Comparison of ENCODE assay signal across 8 mouse cellular contexts in genomic region chr6:48628808-48629660, GRCm38 (mm10). TPM values are rescaled to one million over a fixed set of nuclear protein-coding genes. Genes with fewer than 3 reads are reported as not detected.
DNase-seq lines count a peak whose midpoint lies in the region; ATAC-seq and TF ChIP-seq lines count a peak whose summit lies in the region.

No protein-coding gene starts in this region.

- intact Hi-C loops in heart, postnatal 25 days (cut with DNase I): no loop called here

- peaks cover 22% of the 10 kb centered on the region for H3K27me3 ChIP-seq in intestine, embryonic 15.5 days (replicated peaks)
- H3K27me3 ChIP-seq in liver, embryonic 11.5 days (replicated peaks; ENCODE audit: control insufficient read depth, insufficient read depth, low read length): peaks cover 28% of the 10 kb centered on the region

- H3K4me3 ChIP-seq in embryonic fibroblast, embryonic 13.5 days (ENCODE audit: insufficient read depth, low read length): peak overlapping the region; percentile 13; the same call in 1 of the 2 replicates
- H3K4me3 ChIP-seq in intestine, embryonic 15.5 days (replicated peaks): peak overlapping the region; percentile 38
- peak overlapping the region; percentile 48 for H3K4me3 ChIP-seq in liver, embryonic 11.5 days (ENCODE audit: low read depth, low read length)

- 6% methylated on average over 54 of the region's 54 CpGs for WGBS in intestine, embryonic 15.5 days
- 8% methylated on average over 54 of the region's 54 CpGs for WGBS in liver, embryonic 11.5 days

- DNase-seq in heart, adult 11 months: peak; percentile 93
- no peak for DNase-seq in heart, postnatal 25 days (ENCODE audit: low spot score)
- DNase-seq in liver, embryonic 11.5 days (ENCODE audit: low spot score): no peak
- no peak for DNase-seq in c-Kit-positive CD71-positive TER-119-positive erythroid progenitor cells, embryonic 14.5 days (ENCODE audit: low spot score)

- H3K4me1 ChIP-seq in embryonic fibroblast, embryonic 13.5 days (ENCODE audit: control insufficient read depth, insufficient read depth, low read length): no peaks in the 10 kb centered on the region
- peaks cover 15% of the 10 kb centered on the region; the same call in 1 of the 2 replicates for H3K4me1 ChIP-seq in intestine, embryonic 15.5 days (replicated peaks)
- no peaks in the 10 kb centered on the region; the same call in 1 of the 2 replicates for H3K4me1 ChIP-seq in liver, embryonic 11.5 days (replicated peaks; ENCODE audit: control insufficient read depth, insufficient read depth, low read length)

- no peak overlapping the region for H3K27ac ChIP-seq in embryonic fibroblast, embryonic 13.5 days (ENCODE audit: insufficient read depth, low read length)
- no peak overlapping the region for H3K27ac ChIP-seq in intestine, embryonic 15.5 days
- no peak overlapping the region for H3K27ac ChIP-seq in liver, embryonic 11.5 days (ENCODE audit: low read depth, low read length)

- ATAC-seq in activated CD4-positive, CD25-positive, alpha-beta regulatory T cell, adult 4 months: peak; percentile 61
- peak; percentile 29 for ATAC-seq in intestine, embryonic 15.5 days
- ATAC-seq in liver, embryonic 11.5 days (replicated peaks; ENCODE audit: low FRiP score): 0 out of 2 replicates have a peak, but pooled peaks have one; percentile 25
- ATAC-seq in neutrophil, adult 5-6 weeks (ENCODE audit: extremely low read depth, insufficient number of reproducible peaks, low FRiP score, poor library complexity, severe bottlenecking): peak; percentile 27; the same call in 1 of the 2 replicates

- no peaks in the 10 kb centered on the region for H3K36me3 ChIP-seq in intestine, embryonic 15.5 days
- no peaks in the 10 kb centered on the region for H3K36me3 ChIP-seq in liver, embryonic 11.5 days (ENCODE audit: control insufficient read depth, insufficient read depth, low read length)

- H3K4me2 ChIP-seq in intestine, embryonic 15.5 days (replicated peaks): peak overlapping the region; percentile 87
- peak overlapping the region; percentile 78 for H3K4me2 ChIP-seq in liver, embryonic 11.5 days

- peak overlapping the region; percentile 26 for H3K9ac ChIP-seq in intestine, embryonic 15.5 days
- peak overlapping the region; percentile 44 for H3K9ac ChIP-seq in liver, embryonic 11.5 days (ENCODE audit: low read depth, low read length)

- peak; percentile 26; the same call in 1 of the 2 replicates for TF ChIP-seq POLR2A in embryonic fibroblast, embryonic 13.5 days (IDR thresholded peaks at IDR 0.05; ENCODE audit: low read depth, low read length)

- TF ChIP-seq CTCF in embryonic fibroblast, embryonic 13.5 days (IDR thresholded peaks at IDR 0.05; ENCODE audit: borderline replicate concordance, insufficient read depth, low read length): no peak

- no peaks in the 10 kb centered on the region for H3K9me3 ChIP-seq in intestine, embryonic 15.5 days
- no peaks in the 10 kb centered on the region for H3K9me3 ChIP-seq in liver, embryonic 11.5 days (ENCODE audit: control insufficient read depth, low read length)

RNA-seq across cellular contexts. Expression of gene AI854703, which starts 2.5 kb away (rescaled TPM):
- total RNA-seq in heart, postnatal 25 days (2021): under 1 TPM; 0.14 to 0.23 TPM
- 1 to 10 TPM; 1.2 to 1.7 TPM for polyA plus RNA-seq in activated CD4-positive, CD25-positive, alpha-beta regulatory T cell, adult 4 months (2017; shearing (Covaris generic))
- 0.84 and 1.6 TPM in 2 replicates for polyA plus RNA-seq in embryonic fibroblast, embryonic 13.5 days (2011; ENCODE audit: insufficient read length, low read depth, missing spikeins)
- polyA plus RNA-seq in intestine, embryonic 15.5 days (2015; fragmentation: Nextera tagmentation; extraction: Ambion mirVana): 0.89 and 1.2 TPM in 2 replicates
- polyA plus RNA-seq in liver, embryonic 11.5 days (2014; fragmentation: Nextera tagmentation; extraction: Ambion mirVana): 0.40 and 0.45 TPM in 2 replicates
- total RNA-seq in neutrophil, adult 5-6 weeks (2017): 0.12 and 0.35 TPM in 2 replicates

RNA-seq across cellular contexts. Expression of gene Gimap8, which starts 18.0 kb away (rescaled TPM):
- 1 to 10 TPM; 7.8 to 8.0 TPM for total RNA-seq in heart, postnatal 25 days (2021)
- polyA plus RNA-seq in activated CD4-positive, CD25-positive, alpha-beta regulatory T cell, adult 4 months (2017; shearing (Covaris generic)): 100 to 1,000 TPM in 1 of 2 experiments, 10 to 100 TPM in 1; 97.4 to 135 TPM
- not detected in 2 replicates for polyA plus RNA-seq in embryonic fibroblast, embryonic 13.5 days (2011; ENCODE audit: insufficient read length, low read depth, missing spikeins)
- polyA plus RNA-seq in intestine, embryonic 15.5 days (2015; fragmentation: Nextera tagmentation; extraction: Ambion mirVana): 1.7 and 2.3 TPM in 2 replicates
- polyA plus RNA-seq in liver, embryonic 11.5 days (2014; fragmentation: Nextera tagmentation; extraction: Ambion mirVana): 0.32 and 1.1 TPM in 2 replicates
- total RNA-seq in neutrophil, adult 5-6 weeks (2017): 270 and 290 TPM in 2 replicates

RNA-seq across cellular contexts. Expression of gene Zfp775, which starts 27.2 kb away (rescaled TPM):
- total RNA-seq in heart, postnatal 25 days (2021): 10 to 100 TPM; 10.9 to 11.2 TPM
- 1 to 10 TPM; 4.8 to 6.1 TPM for polyA plus RNA-seq in activated CD4-positive, CD25-positive, alpha-beta regulatory T cell, adult 4 months (2017; shearing (Covaris generic))
- 2.2 and 2.7 TPM in 2 replicates for polyA plus RNA-seq in embryonic fibroblast, embryonic 13.5 days (2011; ENCODE audit: insufficient read length, low read depth, missing spikeins)
- 5.1 and 5.8 TPM in 2 replicates for polyA plus RNA-seq in intestine, embryonic 15.5 days (2015; fragmentation: Nextera tagmentation; extraction: Ambion mirVana)
- 2.7 and 3.3 TPM in 2 replicates for polyA plus RNA-seq in liver, embryonic 11.5 days (2014; fragmentation: Nextera tagmentation; extraction: Ambion mirVana)
- 1.1 and 2.6 TPM in 2 replicates for total RNA-seq in neutrophil, adult 5-6 weeks (2017)

RNA-seq across cellular contexts. Expression of gene Gm44965, which starts 35.3 kb away (rescaled TPM):
- 1 to 10 TPM; 1.0 to 2.2 TPM for total RNA-seq in heart, postnatal 25 days (2021)
- polyA plus RNA-seq in activated CD4-positive, CD25-positive, alpha-beta regulatory T cell, adult 4 months (2017; shearing (Covaris generic)): not detected
- not detected in 2 replicates for polyA plus RNA-seq in embryonic fibroblast, embryonic 13.5 days (2011; ENCODE audit: insufficient read length, low read depth, missing spikeins)
- polyA plus RNA-seq in intestine, embryonic 15.5 days (2015; fragmentation: Nextera tagmentation; extraction: Ambion mirVana): not detected in 2 replicates
- not detected in 2 replicates for polyA plus RNA-seq in liver, embryonic 11.5 days (2014; fragmentation: Nextera tagmentation; extraction: Ambion mirVana)
- not detected in 2 replicates for total RNA-seq in neutrophil, adult 5-6 weeks (2017)

RNA-seq across cellular contexts. Expression of gene Repin1, which starts 35.4 kb away (rescaled TPM):
- total RNA-seq in heart, postnatal 25 days (2021): 10 to 100 TPM; 31.0 to 31.8 TPM
- 1 to 10 TPM; 2.1 to 3.3 TPM for polyA plus RNA-seq in activated CD4-positive, CD25-positive, alpha-beta regulatory T cell, adult 4 months (2017; shearing (Covaris generic))
- 16.3 and 19.0 TPM in 2 replicates for polyA plus RNA-seq in embryonic fibroblast, embryonic 13.5 days (2011; ENCODE audit: insufficient read length, low read depth, missing spikeins)
- polyA plus RNA-seq in intestine, embryonic 15.5 days (2015; fragmentation: Nextera tagmentation; extraction: Ambion mirVana): 23.6 and 24.9 TPM in 2 replicates
- polyA plus RNA-seq in liver, embryonic 11.5 days (2014; fragmentation: Nextera tagmentation; extraction: Ambion mirVana): 20.0 and 20.1 TPM in 2 replicates
- 2.9 and 3.1 TPM in 2 replicates for total RNA-seq in neutrophil, adult 5-6 weeks (2017)

Comparison
In these comparisons a context has a peak if more than half of its experiments do, and no peak if none do; other contexts are left out.
1. RNA of gene Gimap8, which starts 18.0 kb away (polyA plus RNA-seq): 97.4 to 135 TPM in activated CD4-positive, CD25-positive, alpha-beta regulatory T cell, adult 4 months; 1.7 to 2.3 TPM in intestine, embryonic 15.5 days, 0.32 to 1.1 TPM in liver, embryonic 11.5 days and not detected in embryonic fibroblast, embryonic 13.5 days; every median in the first group is over 10 times any median in the second.
2. Peak in every context shown above with its lines, with median percentiles within 50 percentile points of each other: ATAC-seq and H3K4me3 ChIP-seq.